Mouse (Mus musculus) stomach, embryonic 15.5 days (tissue): ENCODE measurements around the gene Pdss1. TPM values are rescaled to one million over a fixed set of nuclear protein-coding genes. Genes with fewer than 3 reads are reported as not detected.
"Not testable (repeated sequence)": the region's sequence is repeated elsewhere in the genome, so short reads cannot be mapped to it uniquely, and the experiment has no call there.

Experiments used
- ATAC-seq: fragments of 200-750 bp; cut with Nextera tagmentation; 2 replicates; pipeline ENCODE4 v1.8.0; 2017; ENCODE audit warnings: low read depth, moderate number of reproducible peaks, moderate TSS enrichment; ENCODE audit not compliant: insufficient read depth, low FRiP score
- H3K27ac ChIP-seq: fragments of 300-500 bp; sonication (generic); 2 replicates; pipeline ENCODE4 v1.5.1; 2015; ENCODE audit warnings: mild to moderate bottlenecking, inconsistent platforms
- H3K27me3 ChIP-seq: fragments of 300-500 bp; sonication (generic); replicated peaks from 2 replicates; pipeline ENCODE4 v1.6.1; 2015; ENCODE audit warnings: inconsistent platforms
- H3K36me3 ChIP-seq: fragments of 300-500 bp; sonication (generic); 2 replicates; pipeline ENCODE4 v1.6.1; 2015; ENCODE audit warnings: inconsistent platforms
- H3K4me1 ChIP-seq: fragments of 300-500 bp; sonication (generic); 2 replicates; pipeline ENCODE4 v1.6.1; 2015; ENCODE audit warnings: inconsistent platforms
- H3K4me2 ChIP-seq: fragments of 300-500 bp; sonication (generic); 2 replicates; pipeline ENCODE4 v1.6.1; 2015; ENCODE audit warnings: mild to moderate bottlenecking, inconsistent platforms
- H3K4me3 ChIP-seq: fragments of 300-500 bp; sonication (generic); replicated peaks from 2 replicates; pipeline ENCODE4 v1.5.1; 2015; ENCODE audit warnings: inconsistent platforms
- H3K9ac ChIP-seq: fragments of 300-500 bp; sonication (generic); 2 replicates; pipeline ENCODE4 v1.6.1; 2015; ENCODE audit warnings: inconsistent platforms
- H3K9me3 ChIP-seq: fragments of 300-500 bp; sonication (generic); 2 replicates; pipeline ENCODE4 v1.6.1; 2016; ENCODE audit warnings: inconsistent platforms
- WGBS: fragments of 180-500 bp; shearing (Covaris S2); methylation state at CpG from one replicate; pipeline ENCODE4 v1.1.7; 2015; 5-methylcytosine and 5-hydroxymethylcytosine counted together
- polyA plus RNA-seq: library from polyadenylated mRNA; unstranded; fragments of >200 nt; fragmentation: Nextera tagmentation; extraction: Ambion mirVana; gene quantifications from 2 replicates; pipeline ENCODE4 v1.2.1, GENCODE M21; 2015

Gene Pdss1
- polyA plus RNA-seq, 1 experiment from 2014 or later = 22.8 TPM

GRCm38 (mm10) chr2:22894932-22895281 is 415 bp upstream of the Pdss1 start:
- Histone ChIP-seq H3K4me1 (peaks cover 2% of the 10 kb centered on the region; the same call in 1 of the 2 replicates), H3K27ac (peak overlapping the region; percentile 89), H3K36me3 (no peaks in the 10 kb centered on the region; the same call in 1 of the 2 replicates), H3K9me3 (no peaks in the 10 kb centered on the region), H3K4me2 (peak overlapping the region; percentile 74), H3K4me3 (peak overlapping the region; percentile 89), H3K27me3 (no peaks in the 10 kb centered on the region), H3K9ac (peak overlapping the region; percentile 13; the same call in 1 of the 2 replicates)
- ATAC-seq = no peak; the same call in 1 of the 2 replicates
- 20% methylated on average over 9 of the region's 9 CpGs for WGBS

GRCm38 (mm10) chr2:22903947-22904346 is 8.6 kb downstream of the Pdss1 start:
- H3K27me3 ChIP-seq = no peaks in the 10 kb centered on the region
- 88% methylated on average over 3 of the region's 3 CpGs for WGBS
- no peaks in the 10 kb centered on the region for H3K9me3 ChIP-seq
- no peak overlapping the region for H3K4me2 ChIP-seq
- no peaks in the 10 kb centered on the region for H3K4me1 ChIP-seq
- no peak overlapping the region for H3K9ac ChIP-seq
- H3K27ac ChIP-seq = no peak overlapping the region
- peaks cover 11% of the 10 kb centered on the region; the same call in 1 of the 2 replicates for H3K36me3 ChIP-seq
- no peak overlapping the region for H3K4me3 ChIP-seq
- ATAC-seq = no peak

GRCm38 (mm10) chr2:22914421-22914820 is 19.1 kb downstream of the Pdss1 start:
- Histone ChIP-seq H3K4me3 (no peak overlapping the region), H3K9me3 (no peaks in the 10 kb centered on the region), H3K27ac (no peak overlapping the region), H3K4me2 (no peak overlapping the region), H3K9ac (no peak overlapping the region), H3K27me3 (no peaks in the 10 kb centered on the region), H3K36me3 (peaks cover 9% of the 10 kb centered on the region; the same call in 1 of the 2 replicates), H3K4me1 (no peaks in the 10 kb centered on the region)
- no peak for ATAC-seq
- WGBS = 87% methylated on average over 3 of the region's 3 CpGs

DNA sequence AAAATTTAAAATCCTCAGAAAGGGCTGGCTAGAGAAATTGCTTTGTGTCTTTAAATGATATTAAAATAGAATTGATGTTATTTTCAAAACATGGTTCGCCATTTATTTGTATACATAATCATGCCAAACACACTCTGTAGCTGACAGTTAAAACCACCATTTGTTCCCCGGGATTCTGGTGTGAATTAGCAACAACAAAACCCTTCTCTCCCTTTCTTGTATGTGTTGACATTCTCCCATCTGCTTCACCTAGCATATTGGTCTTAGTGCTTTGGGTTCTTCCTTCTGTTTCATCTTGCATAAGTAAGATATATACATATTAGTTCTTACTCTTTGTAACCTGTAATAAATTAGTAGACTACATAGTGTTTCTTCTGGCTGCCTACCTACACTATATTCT is 23.3 kb downstream of the Pdss1 start:
- Histone ChIP-seq H3K27ac (no peak overlapping the region), H3K36me3 (peaks cover 9% of the 10 kb centered on the region; the same call in 1 of the 2 replicates), H3K4me3 (no peak overlapping the region), H3K27me3 (no peaks in the 10 kb centered on the region), H3K9ac (no peak overlapping the region), H3K4me2 (no peak overlapping the region), H3K9me3 (no peaks in the 10 kb centered on the region), H3K4me1 (no peaks in the 10 kb centered on the region)
- no peak for ATAC-seq
- WGBS = 86% methylated on average over 2 of the region's 2 CpGs

DNA sequence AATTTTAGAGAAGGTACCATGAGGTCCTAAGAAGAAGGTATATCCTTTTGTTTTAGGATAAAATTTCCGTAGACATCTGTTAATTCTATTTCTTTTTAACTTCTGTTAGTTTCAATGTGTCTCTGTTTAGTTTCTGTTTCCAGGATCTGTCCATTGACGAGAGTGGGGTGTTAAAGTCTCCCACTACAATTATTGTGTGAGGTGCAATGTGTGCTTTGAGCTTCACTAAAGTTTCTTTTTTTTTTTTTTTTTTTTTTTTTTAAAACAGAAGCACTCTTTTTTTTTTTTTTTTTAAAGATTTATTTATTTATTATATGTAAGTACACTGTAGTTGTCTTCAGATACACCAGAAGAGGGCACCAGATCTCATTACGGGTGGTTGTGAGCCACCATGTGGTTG is 30.6 kb downstream of the Pdss1 start:
- H3K9ac ChIP-seq, H3K4me3 ChIP-seq, H3K27me3 ChIP-seq, H3K4me2 ChIP-seq, ATAC-seq, H3K4me1 ChIP-seq, H3K36me3 ChIP-seq, H3K9me3 ChIP-seq, H3K27ac ChIP-seq: not testable (repeated sequence)
- WGBS = 87% methylated on average over 3 of the region's 3 CpGs

DNA sequence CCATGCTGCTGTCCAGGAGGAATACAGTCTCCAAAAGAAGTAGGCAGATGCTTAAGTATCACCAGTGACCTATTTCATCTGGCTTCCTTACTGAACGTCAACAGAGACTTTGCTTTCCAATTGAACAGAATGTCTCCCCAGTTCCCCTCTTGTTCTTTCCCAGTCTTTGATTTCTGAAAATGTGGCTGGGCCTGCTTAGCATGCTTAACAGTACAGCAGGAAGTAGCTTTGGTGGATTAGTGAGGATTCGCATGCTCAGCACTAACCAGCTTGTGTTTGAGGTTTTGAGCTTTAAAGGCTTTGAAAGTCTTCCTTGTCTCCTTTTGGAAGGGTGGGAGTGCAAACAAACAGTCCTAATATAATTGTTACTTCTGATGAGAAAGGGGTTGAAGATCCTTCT is 32.9 kb downstream of the Pdss1 start:
- no peak for ATAC-seq
- 80% methylated on average over 2 of the region's 2 CpGs for WGBS
- Histone ChIP-seq H3K4me3 (no peak overlapping the region), H3K9ac (no peak overlapping the region), H3K9me3 (no peaks in the 10 kb centered on the region), H3K4me2 (no peak overlapping the region), H3K27ac (no peak overlapping the region), H3K4me1 (no peaks in the 10 kb centered on the region), H3K27me3 (no peaks in the 10 kb centered on the region), H3K36me3 (no peaks in the 10 kb centered on the region)

GRCm38 (mm10) chr2:22933556-22933955 is 38.2 kb downstream of the Pdss1 start:
- ATAC-seq = no peak
- no peak overlapping the region for H3K4me3 ChIP-seq
- WGBS = 94% methylated on average over 1 of the region's 1 CpGs
- no peaks in the 10 kb centered on the region for H3K9me3 ChIP-seq
- H3K27ac ChIP-seq = no peak overlapping the region
- H3K27me3 ChIP-seq = no peaks in the 10 kb centered on the region
- 0 out of 2 replicates have a peak, but pooled peaks cover 5% of the 10 kb centered on the region for H3K36me3 ChIP-seq
- no peak overlapping the region for H3K4me2 ChIP-seq
- H3K4me1 ChIP-seq = no peaks in the 10 kb centered on the region
- no peak overlapping the region for H3K9ac ChIP-seq

GRCm38 (mm10) chr2:22949956-22950355 is 54.6 kb downstream of the Pdss1 start:
- ATAC-seq = no peak
- H3K36me3 ChIP-seq = peaks cover 3% of the 10 kb centered on the region; the same call in 1 of the 2 replicates
- no peak overlapping the region for H3K4me3 ChIP-seq
- H3K4me2 ChIP-seq = no peak overlapping the region
- no peak overlapping the region for H3K27ac ChIP-seq
- no peaks in the 10 kb centered on the region for H3K9me3 ChIP-seq
- no peaks in the 10 kb centered on the region for H3K27me3 ChIP-seq
- no peak overlapping the region for H3K9ac ChIP-seq
- H3K4me1 ChIP-seq = no peaks in the 10 kb centered on the region
- 41% methylated on average over 4 of the region's 4 CpGs for WGBS

DNA sequence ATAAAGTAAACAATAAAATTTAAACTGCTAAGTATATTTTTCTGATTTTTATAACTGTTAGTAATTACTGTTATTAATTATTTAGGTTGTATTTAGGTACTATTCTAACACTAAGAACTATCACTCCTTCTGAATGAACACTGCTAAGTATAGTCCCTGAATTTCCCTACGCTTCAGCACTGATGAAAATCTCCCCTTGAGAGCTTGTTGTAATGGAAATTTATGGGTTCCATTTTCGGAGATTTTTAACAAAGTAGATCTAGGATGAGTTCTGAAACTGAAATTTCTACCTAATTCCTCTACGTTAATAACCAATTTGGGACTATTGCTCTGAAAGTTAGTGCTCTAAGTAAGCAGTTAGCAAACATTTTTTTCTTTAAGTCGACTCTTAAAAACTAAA is 59.0 kb downstream of the Pdss1 start:
- Histone ChIP-seq H3K4me1 (no peaks in the 10 kb centered on the region), H3K27me3 (no peaks in the 10 kb centered on the region), H3K4me3 (no peak overlapping the region), H3K27ac (no peak overlapping the region), H3K36me3 (no peaks in the 10 kb centered on the region), H3K9ac (no peak overlapping the region), H3K9me3 (no peaks in the 10 kb centered on the region), H3K4me2 (no peak overlapping the region)
- no peak for ATAC-seq
- 90% methylated on average over 4 of the region's 4 CpGs for WGBS

GRCm38 (mm10) chr2:22955914-22956313 is 60.6 kb downstream of the Pdss1 start:
- H3K4me3 ChIP-seq = no peak overlapping the region
- 87% methylated on average over 5 of the region's 5 CpGs for WGBS
- H3K4me1 ChIP-seq = no peaks in the 10 kb centered on the region
- H3K36me3 ChIP-seq = no peaks in the 10 kb centered on the region
- H3K9me3 ChIP-seq = no peaks in the 10 kb centered on the region
- no peaks in the 10 kb centered on the region for H3K27me3 ChIP-seq
- ATAC-seq = no peak
- H3K27ac ChIP-seq = no peak overlapping the region
- no peak overlapping the region for H3K4me2 ChIP-seq
- H3K9ac ChIP-seq = no peak overlapping the region

DNA sequence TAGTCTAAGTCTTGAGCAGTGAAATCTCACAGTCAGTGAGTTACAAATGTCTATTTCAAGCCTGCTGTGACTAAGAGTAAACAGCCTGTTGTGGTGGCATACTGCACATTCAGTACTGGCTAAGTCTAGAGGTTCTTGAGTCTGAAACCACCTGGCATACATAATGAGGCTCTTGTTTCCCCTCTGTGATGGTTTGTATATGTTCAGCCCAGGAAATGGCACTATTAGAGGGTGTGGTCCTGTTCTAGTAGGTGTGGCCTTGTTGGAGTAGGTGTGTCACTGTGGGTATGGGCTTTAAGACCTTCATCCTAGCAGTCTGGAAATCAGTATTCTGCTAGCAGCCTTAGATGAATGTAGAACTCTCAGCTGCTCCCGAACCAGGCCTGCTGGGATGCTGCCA is 62.1 kb downstream of the Pdss1 start:
- H3K4me1 ChIP-seq = no peaks in the 10 kb centered on the region
- no peak overlapping the region for H3K4me2 ChIP-seq
- 79% methylated on average over 1 of the region's 1 CpGs for WGBS
- H3K36me3 ChIP-seq = 0 out of 2 replicates have a peak, but pooled peaks cover 3% of the 10 kb centered on the region
- H3K9ac ChIP-seq = no peak overlapping the region
- H3K27me3 ChIP-seq = no peaks in the 10 kb centered on the region
- no peak overlapping the region for H3K27ac ChIP-seq
- H3K9me3 ChIP-seq = no peaks in the 10 kb centered on the region
- ATAC-seq = no peak
- no peak overlapping the region for H3K4me3 ChIP-seq

DNA sequence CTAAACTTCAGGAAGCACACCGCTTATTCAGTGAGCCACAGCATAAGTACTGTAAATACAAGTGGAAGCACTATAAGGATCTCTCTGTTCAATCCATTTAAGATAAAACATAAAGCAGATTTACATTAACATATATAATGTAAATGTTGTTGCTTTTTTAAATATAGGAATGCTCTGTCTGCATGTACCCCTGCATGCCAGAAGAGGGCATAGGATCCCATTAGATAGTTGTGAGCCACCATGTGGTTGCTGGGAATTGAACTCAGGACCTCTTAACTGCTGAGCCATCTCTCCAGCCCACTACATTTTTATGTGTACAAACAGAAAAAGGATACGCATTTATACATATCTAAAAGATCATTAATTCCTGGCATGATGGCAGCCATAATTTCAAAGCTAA is 66.4 kb downstream of the Pdss1 start:
- Histone ChIP-seq H3K4me2 (no peak overlapping the region), H3K4me3 (no peak overlapping the region), H3K27me3 (no peaks in the 10 kb centered on the region), H3K27ac (no peak overlapping the region), H3K9me3 (no peaks in the 10 kb centered on the region), H3K36me3 (0 out of 2 replicates have a peak, but pooled peaks cover 3% of the 10 kb centered on the region), H3K4me1 (no peaks in the 10 kb centered on the region), H3K9ac (no peak overlapping the region)
- 98% methylated on average over 2 of the region's 2 CpGs for WGBS
- no peak for ATAC-seq

DNA sequence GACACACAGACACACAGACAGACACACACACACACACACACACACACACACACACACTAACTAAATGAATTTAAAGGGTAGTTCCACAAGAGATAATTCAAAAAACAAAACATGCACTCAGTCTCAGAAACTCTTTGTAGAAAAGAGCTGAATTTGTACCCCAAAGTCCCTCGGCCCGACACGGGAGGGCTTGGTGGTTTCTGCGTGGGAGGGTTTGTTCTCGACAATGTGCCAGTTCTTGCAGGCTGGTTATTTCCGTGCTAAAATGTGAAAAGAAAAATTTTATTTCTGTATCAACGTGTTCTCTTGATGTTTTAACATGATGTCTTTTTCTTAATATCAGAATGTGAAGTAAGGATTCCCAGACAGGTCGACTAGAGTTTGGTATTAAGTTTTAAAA is 66.9 kb downstream of the Pdss1 start:
- H3K4me3 ChIP-seq = no peak overlapping the region
- no peak overlapping the region for H3K27ac ChIP-seq
- H3K9me3 ChIP-seq = no peaks in the 10 kb centered on the region
- no peaks in the 10 kb centered on the region for H3K4me1 ChIP-seq
- no peaks in the 10 kb centered on the region for H3K27me3 ChIP-seq
- WGBS = 93% methylated on average over 8 of the region's 8 CpGs
- H3K36me3 ChIP-seq = 0 out of 2 replicates have a peak, but pooled peaks cover 3% of the 10 kb centered on the region
- ATAC-seq = no peak
- no peak overlapping the region for H3K9ac ChIP-seq
- H3K4me2 ChIP-seq = no peak overlapping the region
